Mouse (Mus musculus): ENCODE results near the gene Cep170.

Gene Cep170

GRCm38 (mm10) chr1:176814036-176814420 lies at the start of gene Cep170:
Gene Cep170 (minus strand): TSS chr1:176814067.
- DNase-seq (ENCODE audit: extremely low read depth, low read depth): peak; percentile 87

GRCm38 (mm10) chr1:176861981-176862644 lies 48.2 kb upstream of the Cep170 start:
- DNase-seq (ENCODE audit: extremely low read depth, low read depth): peak; percentile 56

DNA sequence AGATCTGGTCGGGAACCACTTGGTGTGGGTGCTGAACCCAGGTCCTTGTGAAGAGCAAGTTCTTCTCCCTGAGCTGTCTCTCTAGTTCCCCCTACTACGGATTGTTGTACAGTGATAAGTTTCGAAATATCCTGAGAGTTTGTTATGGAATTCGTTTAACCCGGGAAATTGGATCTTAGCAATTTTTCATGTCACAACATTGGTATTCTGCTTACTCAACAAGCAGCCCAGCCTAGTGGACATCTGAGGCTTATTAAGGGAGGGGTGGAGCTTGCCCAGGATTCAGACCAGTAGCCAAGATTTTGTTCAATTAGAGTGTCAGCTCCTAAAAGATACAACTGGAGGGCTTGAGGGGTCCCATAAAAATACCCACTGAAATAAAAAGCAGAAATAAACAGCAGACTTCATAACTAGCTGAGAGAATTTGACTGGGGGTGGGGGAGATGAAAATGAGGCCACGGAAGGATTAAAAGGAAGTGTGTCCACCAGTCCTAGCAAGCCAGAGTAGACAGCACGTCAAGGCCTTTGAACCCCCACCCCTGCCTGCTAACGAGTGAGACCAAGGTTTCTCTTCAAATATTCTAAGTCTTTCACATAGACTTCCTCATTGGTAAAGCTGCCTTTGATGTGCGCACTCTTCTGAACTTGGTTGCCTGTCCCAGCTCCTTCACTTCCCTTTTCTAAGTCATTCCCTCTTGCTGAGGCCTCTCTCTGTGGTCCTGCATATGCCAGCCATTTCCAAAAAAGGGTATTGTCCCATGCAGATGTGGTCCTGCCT lies 39.1 kb upstream of the Cep170 start:
- peak; percentile 40 for DNase-seq (ENCODE audit: extremely low read depth, low read depth)

DNA sequence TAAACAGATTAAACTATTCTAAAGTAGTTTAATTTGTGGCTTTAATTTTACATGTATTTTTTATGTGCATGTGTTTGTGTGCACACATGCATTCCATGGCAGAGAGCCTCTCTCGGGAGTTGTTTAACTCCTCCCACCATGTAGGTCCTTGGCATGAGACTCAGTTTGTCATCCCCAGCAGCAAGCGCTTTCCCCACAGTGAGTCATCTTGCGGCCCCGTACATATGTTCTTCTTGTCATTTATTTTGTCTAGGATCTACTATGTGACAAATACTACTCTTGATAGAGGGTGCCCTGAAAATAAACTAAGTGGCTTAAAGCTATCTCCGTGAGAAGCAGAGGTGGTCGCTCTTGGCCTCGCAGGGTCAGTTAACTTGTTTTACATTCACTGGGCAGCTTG lies 37.5 kb upstream of the Cep170 start:
- DNase-seq (ENCODE audit: extremely low read depth, low read depth): no peak

- no peak for DNase-seq (ENCODE audit: extremely low read depth, low read depth)
Observed at GRCm38 (mm10) chr1:176849377-176849776, 35.5 kb upstream of the Cep170 start.

GRCm38 (mm10) chr1:176848613-176849290 lies 34.9 kb upstream of the Cep170 start:
- DNase-seq (ENCODE audit: extremely low read depth, low read depth): no peak

DNA sequence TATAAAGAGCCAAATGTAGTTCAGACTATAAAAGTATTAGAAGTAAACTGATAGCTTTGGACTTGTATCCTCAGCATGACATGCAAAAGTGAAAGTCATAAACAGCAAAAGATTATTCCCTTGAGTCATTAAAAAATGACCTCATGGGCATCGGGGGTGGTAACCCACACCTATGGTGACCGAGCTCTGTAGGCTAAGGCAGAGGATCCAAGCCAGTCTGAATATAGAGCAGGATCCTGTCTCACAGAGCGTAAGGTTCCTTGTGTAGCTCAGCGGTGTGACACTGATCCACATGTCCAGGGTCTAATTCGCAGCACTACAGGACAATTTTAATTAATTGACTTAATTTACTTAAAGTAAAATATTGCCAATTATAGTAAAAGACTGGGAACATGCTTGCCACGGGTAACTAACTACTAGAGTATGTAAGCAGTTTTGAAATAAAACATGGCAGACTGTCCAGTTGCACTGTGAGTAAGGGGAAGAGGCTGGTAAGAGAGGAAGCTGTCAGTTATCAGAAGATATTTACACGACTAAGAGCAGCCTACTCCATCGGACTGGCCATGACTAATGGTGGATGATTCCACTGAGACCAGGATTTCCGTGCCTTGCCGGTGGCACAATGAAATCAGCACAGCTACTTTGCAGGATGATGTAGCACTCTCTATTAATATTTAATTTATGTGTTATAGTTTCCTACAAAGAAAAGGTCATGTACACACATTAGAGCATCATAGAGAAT lies 33.4 kb upstream of the Cep170 start:
- DNase-seq (ENCODE audit: extremely low read depth, low read depth): no peak

DNA sequence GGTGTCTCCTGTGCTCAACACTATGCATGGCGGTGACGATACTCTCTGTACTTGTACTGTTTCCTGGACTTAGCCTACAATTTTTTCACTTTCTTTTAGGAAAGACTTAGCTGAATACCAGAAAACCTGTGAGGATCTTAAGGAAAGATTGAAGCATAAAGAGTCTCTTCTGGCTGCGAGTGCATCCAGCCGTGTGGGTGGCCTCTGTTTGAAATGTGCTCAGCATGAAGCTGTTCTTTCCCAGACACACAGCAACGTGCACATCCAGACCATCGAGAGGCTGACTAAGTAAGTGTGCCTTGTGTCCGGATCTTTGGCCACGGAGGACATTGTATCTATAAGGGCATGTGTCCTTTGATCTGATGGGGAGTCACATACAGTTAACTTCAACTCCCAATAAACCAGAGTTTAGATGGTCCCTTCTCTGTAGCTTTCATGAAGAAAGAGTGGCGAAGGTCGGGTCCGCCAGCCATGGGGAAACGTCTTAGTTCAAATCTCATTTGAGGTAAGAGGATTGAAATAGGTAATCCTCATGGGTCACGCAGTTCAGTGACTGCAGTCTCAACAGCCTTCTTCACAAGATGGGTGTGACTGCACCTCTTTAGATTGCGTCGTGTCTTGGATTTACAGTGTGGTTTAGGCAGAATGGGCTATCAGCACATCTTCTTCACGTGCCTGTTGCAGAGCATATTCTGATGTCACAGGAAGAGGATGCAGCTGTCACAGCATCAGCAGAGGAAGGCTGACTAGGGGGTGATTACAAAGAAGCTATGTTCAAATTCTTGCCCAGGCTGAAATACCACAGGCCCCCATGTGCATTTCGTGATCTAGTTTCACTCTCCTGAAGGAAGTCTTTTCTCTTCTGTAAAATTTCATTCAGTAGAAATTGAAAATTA lies 31.5 kb upstream of the Cep170 start:
- no peak for DNase-seq (ENCODE audit: extremely low read depth, low read depth)

DNA sequence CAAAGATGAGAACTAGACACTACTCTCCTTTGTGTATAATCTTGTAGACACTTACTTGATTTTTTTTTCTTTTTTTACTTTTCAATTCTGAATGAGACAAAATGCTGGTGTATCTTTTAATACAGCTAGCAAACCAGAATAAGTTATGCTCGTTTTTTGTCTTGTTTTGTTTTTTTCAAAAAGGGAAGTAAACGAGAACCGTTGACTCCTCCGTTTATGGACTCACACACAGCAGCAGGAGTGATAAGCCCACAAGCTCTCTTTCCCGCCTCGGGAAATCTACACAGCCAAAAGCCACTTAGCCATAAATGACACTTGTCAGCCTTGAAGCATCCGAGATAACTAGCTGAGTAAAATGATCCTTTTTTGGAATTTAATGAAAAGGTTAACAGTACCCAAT lies 22.7 kb upstream of the Cep170 start:
- peak; percentile 76 for DNase-seq (ENCODE audit: extremely low read depth, low read depth)

GRCm38 (mm10) chr1:176835501-176836294 lies 21.8 kb upstream of the Cep170 start:
- no peak for DNase-seq (ENCODE audit: extremely low read depth, low read depth)

DNA sequence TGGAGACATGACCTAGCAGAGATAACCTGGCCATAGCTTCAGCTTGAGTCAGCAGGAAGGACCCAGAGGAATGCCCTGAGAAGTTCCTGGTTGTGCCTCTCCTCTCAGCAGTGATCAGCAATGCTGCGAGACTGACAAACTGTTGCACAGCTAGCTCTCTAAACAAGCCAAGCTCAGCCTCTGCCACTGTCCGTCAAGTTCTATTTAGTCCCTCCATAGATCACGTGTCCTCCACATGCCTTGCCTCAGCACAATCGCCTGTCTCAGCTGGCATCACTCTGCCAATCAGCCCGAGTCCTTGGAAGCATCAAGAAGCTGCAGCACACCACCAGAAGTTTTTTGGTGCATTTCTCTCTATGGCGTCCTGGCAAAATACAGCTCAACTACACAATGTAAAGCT lies 21.0 kb upstream of the Cep170 start:
- no peak for DNase-seq (ENCODE audit: extremely low read depth, low read depth)

DNA sequence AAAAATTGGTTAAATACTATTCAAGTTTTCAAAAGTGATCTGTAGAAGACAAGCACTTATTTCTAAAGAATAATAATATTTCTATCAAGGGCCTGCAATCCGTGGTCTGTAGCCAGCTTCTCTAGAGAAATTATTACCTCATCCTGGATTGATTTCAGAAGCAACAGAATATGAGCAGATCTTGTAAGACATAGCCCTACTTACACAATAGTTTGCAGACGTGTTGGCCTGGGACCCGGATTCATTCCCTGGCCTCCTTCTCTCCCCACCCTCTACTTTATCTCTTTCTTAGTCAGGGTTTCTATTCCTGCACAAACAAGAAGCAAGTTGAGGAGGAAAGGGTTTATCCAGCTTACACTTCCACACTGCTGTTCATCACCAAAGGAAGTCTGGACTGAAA lies 20.1 kb upstream of the Cep170 start:
- DNase-seq (ENCODE audit: extremely low read depth, low read depth): no peak

DNA sequence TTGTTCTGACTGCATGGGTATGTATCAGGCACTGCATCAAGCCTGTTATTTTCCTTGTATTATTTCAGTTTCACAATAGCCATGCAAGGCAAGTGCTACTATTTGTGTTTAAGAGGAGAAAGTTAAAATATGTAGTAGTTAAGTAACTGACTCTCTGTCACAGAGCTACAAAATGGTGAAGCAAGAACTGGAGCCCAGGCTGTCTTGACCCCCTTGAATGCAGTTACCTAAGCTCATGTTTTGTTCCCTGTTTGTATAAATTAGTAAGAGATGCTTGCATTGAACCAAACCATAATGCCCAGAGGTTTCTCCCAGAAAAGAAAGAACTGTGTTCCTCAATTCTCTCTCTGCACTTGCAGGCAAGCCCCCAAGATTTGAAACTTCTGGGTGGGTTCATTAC lies 19.4 kb upstream of the Cep170 start:
- DNase-seq (ENCODE audit: extremely low read depth, low read depth): no peak

DNA sequence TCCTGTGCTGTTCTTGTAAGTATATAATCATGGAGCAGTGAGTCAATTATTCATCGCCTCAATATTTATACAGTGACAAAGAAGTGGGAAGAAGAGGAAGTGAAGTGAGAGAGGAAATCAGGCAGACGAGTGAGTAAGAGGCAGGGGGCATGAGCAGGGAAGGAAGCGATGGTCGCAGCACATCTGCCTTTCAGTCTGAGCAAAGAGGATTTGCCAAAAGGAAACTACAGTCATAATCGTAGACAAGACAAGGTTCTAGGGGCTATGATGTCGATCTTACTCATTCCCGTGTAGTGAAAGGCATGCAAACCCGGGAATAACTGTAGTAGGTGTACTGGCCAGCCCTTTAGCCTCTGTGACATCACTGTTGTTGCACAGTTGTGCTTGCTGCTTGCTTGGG lies 18.7 kb upstream of the Cep170 start:
- DNase-seq (ENCODE audit: extremely low read depth, low read depth): no peak

GRCm38 (mm10) chr1:176832071-176832470 lies 18.2 kb upstream of the Cep170 start:
- DNase-seq (ENCODE audit: extremely low read depth, low read depth): no peak

DNA sequence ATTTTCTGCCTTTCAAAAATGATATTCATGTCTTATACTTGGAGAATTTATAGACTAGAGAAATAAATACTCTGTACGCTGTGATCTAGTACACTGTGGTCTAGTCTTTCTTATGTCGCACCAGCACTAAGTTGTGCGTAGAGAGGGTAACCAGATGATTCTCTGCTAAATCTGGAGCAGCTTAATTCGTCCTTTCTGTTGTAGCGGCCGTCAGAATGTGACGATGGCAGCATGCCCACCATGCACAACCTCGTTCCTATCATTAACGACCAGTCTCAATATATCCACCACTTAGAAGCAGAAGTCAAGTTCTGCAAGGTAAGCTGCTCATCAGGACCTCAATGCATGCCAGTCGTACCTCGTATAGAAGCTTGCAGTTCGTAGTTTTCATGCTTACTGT lies 14.8 kb upstream of the Cep170 start:
- DNase-seq (ENCODE audit: extremely low read depth, low read depth): no peak

DNA sequence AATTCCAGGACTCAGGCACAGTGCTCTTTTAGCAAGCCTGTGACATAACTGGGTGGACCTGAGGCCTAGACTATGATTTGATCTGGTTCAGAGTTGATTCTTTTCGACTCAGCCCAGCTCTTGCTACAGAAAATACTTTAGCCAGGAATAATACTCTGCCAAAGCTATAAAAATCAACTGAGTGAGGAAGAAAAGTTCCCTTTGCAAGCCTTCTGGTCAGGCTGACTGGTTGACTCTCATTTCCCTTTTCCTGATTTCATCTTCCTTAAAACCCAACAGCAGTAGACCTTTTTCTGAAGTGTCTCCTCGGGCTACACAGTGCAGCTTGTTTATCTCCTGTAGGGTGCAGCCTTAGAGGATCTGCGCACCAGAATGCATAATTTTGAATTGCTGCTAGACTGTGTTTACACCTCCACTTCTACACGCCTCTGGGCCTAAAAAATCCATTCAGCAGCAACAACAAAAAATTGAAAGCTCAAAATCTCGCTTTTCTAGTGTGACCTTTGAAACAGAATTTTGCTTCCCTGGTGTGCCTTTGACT lies 14.1 kb upstream of the Cep170 start:
- no peak for DNase-seq (ENCODE audit: extremely low read depth, low read depth)

- DNase-seq (ENCODE audit: extremely low read depth, low read depth): no peak
Observed at GRCm38 (mm10) chr1:176827365-176827764, 13.5 kb upstream of the Cep170 start.

DNA sequence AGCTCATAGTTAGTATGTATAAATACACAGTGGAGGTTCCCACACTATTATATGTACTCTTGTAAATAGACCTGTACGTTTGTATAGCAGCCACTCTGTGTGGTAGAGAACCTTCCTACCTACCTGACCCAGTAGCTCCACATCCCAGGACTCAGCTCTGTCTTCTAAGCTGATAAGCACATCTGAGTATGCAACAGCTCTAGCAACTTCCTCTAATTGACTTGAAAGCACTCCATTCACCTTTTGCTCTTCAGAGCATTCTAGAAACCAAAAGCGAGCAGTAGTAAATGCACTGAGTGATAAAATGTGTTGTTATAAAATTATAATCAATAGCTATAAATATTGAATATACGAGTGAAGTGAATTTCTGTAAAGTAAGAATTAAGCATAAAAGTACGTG lies 13.1 kb upstream of the Cep170 start:
- DNase-seq (ENCODE audit: extremely low read depth, low read depth): no peak

GRCm38 (mm10) chr1:176826186-176826585 lies 12.3 kb upstream of the Cep170 start:
- DNase-seq (ENCODE audit: extremely low read depth, low read depth): no peak
